Mouse (Mus musculus): Measurements from ENCODE around the gene Klf5. TPM values are rescaled to one million over a fixed set of nuclear protein-coding genes. Genes with fewer than 3 reads are reported as not detected.

Gene Klf5
- polyA plus RNA-seq, 1 experiment = not detected

DNA sequence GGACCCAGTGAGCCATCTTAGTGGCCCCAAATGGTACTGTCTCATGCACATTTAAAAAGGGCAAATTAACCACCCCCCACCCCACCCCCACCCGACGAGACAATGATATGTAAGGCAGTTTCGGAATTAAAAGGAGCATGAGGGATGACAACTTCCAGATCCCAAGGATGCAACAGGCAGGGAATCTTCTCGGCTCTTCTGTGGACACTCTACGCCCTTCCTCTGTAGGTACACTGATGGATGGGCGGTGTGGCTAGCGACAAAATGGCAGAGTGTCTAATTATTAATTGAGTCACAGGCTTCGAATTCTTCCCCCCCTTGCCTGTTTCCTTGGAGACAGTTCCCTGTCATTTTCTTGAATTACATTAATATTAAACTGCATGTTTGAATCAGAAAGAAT, 40.5 kb downstream of the Klf5 start:
- Histone ChIP-seq H3K27ac (replicated peaks; ENCODE audit: low read depth, low read length) (no peak overlapping the region), H3K4me3 (ENCODE audit: insufficient read depth, low read depth, low read length) (no peak overlapping the region), H3K4me1 (ENCODE audit: control insufficient read depth, insufficient read depth, insufficient read length, low read length) (no peaks in the 10 kb centered on the region)

DNA sequence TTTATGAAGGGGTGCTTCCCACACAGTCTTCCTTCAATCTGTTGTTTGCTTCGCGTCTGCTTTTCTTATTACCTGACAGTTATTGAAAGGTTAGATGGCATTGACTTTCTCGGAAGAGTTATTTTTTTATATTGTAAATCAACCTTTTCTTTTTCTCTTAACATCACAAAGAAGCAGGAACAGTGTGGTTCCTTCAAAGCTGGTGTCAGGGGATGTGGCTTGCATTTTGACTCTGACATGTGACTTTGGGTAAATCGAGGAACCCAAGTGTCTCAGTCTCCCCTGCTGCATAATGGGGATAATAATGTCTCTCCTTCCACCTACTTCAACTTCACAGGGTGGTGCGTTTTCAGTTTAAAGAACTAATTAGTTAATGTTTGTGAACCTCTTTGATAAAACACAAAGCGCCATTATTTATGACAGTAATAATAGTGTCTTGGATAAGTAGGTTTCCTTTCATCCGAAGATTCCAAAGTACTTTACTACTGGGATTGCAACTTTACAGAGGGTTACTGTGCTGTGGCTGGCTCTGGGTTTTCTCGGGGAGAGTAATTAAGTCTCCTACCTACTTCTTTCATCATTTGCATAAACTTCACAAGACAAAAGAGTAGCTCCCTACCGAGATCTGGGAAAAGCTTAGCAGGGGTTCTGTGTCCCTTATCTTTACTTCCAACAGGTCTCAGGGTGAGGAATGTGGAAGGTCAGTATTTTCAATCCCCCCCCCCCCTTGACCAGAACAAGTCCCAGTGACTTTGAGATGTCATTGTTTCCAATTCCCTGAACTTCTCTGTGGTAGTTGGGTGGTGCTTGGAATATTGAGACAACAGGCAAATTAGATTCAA, 41.4 kb downstream of the Klf5 start:
- no peak overlapping the region for H3K27ac ChIP-seq (replicated peaks; ENCODE audit: low read depth, low read length)
- no peaks in the 10 kb centered on the region for H3K4me1 ChIP-seq (ENCODE audit: control insufficient read depth, insufficient read depth, insufficient read length, low read length)
- H3K4me3 ChIP-seq (ENCODE audit: insufficient read depth, low read depth, low read length) = no peak overlapping the region

DNA sequence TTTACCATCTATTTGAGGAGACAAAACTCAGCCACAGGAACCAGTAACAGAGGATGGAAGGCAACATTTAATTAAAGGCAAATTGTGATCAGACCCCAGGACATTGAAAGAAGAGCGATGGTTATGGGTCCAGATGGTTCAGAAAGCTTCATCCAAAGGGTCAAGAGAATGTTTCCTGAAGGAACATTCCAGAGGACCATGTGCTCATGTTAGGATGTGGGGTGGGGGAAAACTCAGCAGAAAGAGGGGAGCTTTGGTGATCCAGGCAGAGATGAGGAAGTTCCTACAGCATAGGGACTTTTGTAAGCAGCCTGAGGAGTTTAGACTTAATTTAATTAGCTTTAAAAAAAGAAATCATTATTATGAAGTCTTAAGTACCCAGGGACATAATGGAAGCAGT, 42.2 kb downstream of the Klf5 start:
- H3K27ac ChIP-seq (replicated peaks; ENCODE audit: low read depth, low read length) = no peak overlapping the region
- no peak overlapping the region for H3K4me3 ChIP-seq (ENCODE audit: insufficient read depth, low read depth, low read length)
- no peaks in the 10 kb centered on the region for H3K4me1 ChIP-seq (ENCODE audit: control insufficient read depth, insufficient read depth, insufficient read length, low read length)

DNA sequence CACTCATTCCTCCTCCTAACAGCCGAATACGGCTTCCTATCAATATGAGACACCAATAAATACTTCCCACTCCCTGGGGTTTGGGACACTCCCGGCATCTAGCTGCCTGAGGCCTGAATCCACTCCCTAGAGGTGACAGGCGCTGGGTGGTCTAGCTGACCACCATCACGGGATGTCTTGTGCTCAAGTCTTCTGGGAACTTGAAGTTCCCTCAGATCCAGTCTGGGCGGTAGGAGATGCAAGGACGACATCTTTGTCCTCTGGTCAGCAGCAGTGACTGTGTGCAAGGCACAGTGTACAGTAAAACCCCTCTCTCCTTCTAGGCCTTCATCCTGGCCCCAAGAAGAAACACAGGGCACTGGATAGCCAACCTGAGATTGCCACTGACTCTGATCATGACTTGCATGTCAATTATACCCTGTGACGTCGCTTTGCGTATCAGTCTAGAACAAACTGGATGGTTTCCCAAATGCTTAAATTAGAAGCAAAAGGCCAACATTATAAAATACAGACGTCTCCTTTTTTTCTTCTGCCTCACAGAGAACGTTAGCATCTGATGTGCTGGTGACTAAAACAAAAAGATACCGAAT, 49.8 kb downstream of the Klf5 start:
- Histone ChIP-seq H3K27ac (replicated peaks; ENCODE audit: low read depth, low read length) (no peak overlapping the region), H3K4me1 (ENCODE audit: control insufficient read depth, insufficient read depth, insufficient read length, low read length) (no peaks in the 10 kb centered on the region), H3K4me3 (ENCODE audit: insufficient read depth, low read depth, low read length) (no peak overlapping the region)

DNA sequence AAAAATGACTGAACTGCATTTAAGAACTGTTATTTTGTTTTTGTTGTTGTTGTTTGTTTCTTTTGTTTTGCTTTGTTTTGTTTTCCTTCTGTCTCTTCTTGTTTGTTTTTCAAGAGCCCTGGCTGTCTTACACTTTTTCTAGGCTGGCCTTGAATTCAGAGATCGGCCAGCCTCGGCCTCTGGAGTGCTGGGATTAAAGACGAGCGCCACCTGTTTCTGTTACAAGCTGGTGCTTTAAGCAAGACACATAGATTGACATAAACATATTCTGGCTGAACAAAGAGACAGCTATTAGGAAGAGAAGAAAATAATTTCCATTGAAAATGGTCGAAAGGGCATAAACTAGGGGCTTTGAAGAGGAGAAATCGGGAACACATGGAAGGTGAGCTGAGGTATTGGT, 51.1 kb downstream of the Klf5 start:
- Histone ChIP-seq H3K27ac (replicated peaks; ENCODE audit: low read depth, low read length) (no peak overlapping the region), H3K4me3 (ENCODE audit: insufficient read depth, low read depth, low read length) (no peak overlapping the region), H3K4me1 (ENCODE audit: control insufficient read depth, insufficient read depth, insufficient read length, low read length) (no peaks in the 10 kb centered on the region)

DNA sequence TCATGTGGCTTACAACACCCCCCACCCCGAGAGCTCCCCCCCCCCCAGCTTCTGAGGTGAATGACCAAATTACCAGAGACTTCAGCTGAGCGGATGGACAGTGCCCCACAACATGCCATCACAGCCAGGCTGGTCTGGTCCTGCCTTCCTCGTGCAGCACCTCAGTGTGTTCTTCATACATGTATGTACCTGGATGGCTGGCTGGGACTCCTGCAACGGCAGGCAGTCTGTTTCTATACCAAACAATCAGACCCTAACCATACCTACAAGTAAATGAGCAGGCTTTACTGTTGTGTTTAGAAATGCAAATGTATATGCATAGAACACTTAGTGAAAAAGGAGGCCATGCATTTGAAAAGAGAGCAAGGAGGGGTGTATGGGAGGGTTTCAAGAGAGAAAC, 54.5 kb downstream of the Klf5 start:
- Histone ChIP-seq H3K4me1 (ENCODE audit: control insufficient read depth, insufficient read depth, insufficient read length, low read length) (no peaks in the 10 kb centered on the region), H3K27ac (replicated peaks; ENCODE audit: low read depth, low read length) (no peak overlapping the region), H3K4me3 (ENCODE audit: insufficient read depth, low read depth, low read length) (no peak overlapping the region)

DNA sequence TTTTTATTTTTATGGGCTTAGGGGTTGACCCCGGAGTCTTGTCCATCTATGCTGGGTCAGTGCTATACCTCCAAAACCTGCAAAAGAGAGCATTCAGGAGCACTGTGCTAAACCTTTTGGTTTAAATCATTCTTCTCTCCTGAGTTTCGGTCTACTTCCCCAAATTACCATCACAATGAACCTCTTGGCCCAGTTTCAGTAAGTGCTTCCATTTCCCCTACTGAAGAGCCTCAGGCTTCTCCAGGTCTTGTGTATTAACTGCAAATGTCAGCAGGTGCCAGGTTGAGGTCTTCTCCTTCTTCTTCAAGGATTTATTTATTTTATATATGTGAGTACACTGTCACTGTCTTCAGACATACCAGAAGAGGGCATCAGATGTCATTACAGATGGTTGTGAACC, 55.6 kb downstream of the Klf5 start:
- Histone ChIP-seq H3K4me3 (ENCODE audit: insufficient read depth, low read depth, low read length) (no peak overlapping the region), H3K4me1 (ENCODE audit: control insufficient read depth, insufficient read depth, insufficient read length, low read length) (no peaks in the 10 kb centered on the region), H3K27ac (replicated peaks; ENCODE audit: low read depth, low read length) (no peak overlapping the region)

DNA sequence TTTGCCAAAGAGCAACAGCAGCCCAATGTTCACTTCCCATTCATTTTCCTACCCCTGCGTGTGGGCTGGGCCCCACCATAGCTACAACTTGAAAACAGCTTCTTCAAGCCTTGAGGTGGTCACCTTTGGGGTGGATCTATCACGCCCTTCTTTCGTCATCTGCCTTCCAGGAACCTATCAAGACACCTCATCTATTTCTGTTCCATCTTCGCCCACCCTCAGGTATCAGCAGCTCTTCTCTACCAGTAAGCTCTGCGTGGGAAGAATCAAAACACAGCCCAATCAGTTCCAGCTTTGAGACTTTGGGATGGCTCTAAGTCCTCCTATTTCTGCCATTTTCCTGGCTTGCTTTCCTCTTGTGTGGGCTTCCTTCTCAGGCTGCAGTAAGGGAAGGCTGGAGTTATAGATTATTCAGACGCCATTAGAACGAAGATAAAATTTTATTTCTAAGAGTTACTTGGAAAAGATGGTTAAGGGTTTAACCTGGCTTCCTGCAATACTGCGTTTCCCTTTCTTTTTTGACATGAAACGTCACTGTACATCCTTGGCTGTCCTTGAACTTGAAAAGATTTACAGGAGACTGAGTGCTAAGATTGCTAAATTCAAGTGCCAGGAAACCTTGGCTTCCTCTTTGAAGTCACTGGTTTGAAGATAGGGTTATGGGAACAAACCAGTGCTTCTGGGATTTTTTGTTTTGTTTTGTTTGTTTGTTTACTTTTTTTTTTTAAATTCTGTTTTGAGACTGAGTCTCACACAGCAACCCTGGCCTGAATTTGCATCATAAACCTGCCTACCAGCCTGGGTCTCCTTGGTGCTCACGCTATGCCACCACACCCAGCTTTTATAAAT, 56.5 kb downstream of the Klf5 start:
- H3K4me3 ChIP-seq (ENCODE audit: insufficient read depth, low read depth, low read length) = no peak overlapping the region
- no peaks in the 10 kb centered on the region for H3K4me1 ChIP-seq (ENCODE audit: control insufficient read depth, insufficient read depth, insufficient read length, low read length)
- no peak overlapping the region for H3K27ac ChIP-seq (replicated peaks; ENCODE audit: low read depth, low read length)

DNA sequence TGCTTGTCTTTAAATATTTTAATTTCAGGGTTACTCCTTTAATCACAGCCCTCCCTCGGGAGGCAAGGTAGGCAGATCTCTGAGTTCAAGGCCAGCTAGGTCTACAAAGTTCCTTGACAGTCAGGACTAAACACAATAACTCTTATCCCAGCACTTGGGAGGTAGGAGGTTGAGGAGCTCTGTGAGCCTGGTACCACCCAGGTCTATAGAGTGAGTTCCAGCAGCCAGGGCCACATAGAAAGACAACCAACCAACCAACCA, 57.0 kb downstream of the Klf5 start:
- H3K4me1 ChIP-seq (ENCODE audit: control insufficient read depth, insufficient read depth, insufficient read length, low read length) = no peaks in the 10 kb centered on the region
- H3K27ac ChIP-seq (replicated peaks; ENCODE audit: low read depth, low read length) = no peak overlapping the region
- H3K4me3 ChIP-seq (ENCODE audit: insufficient read depth, low read depth, low read length) = no peak overlapping the region

DNA sequence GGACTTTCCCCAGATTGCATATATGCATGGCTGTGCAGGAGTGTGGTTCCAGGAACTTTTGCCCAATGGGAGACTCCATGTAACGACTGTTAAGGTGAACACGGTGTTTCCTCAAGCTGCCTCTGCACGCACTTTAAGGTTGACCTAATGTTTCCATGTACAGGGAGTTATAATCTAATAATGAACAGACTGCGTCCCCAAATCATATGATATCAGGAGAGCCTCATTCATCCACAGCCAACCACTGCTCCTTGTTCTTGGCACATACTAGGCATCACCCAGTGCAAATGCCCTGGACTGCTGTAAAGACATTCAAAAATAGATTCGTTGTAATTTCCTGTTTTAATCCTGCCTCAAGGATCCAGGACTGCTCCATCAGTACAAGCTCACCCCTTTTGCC, 64.5 kb downstream of the Klf5 start:
- Histone ChIP-seq H3K4me1 (ENCODE audit: control insufficient read depth, insufficient read depth, insufficient read length, low read length) (no peaks in the 10 kb centered on the region), H3K27ac (replicated peaks; ENCODE audit: low read depth, low read length) (no peak overlapping the region), H3K4me3 (ENCODE audit: insufficient read depth, low read depth, low read length) (no peak overlapping the region)

DNA sequence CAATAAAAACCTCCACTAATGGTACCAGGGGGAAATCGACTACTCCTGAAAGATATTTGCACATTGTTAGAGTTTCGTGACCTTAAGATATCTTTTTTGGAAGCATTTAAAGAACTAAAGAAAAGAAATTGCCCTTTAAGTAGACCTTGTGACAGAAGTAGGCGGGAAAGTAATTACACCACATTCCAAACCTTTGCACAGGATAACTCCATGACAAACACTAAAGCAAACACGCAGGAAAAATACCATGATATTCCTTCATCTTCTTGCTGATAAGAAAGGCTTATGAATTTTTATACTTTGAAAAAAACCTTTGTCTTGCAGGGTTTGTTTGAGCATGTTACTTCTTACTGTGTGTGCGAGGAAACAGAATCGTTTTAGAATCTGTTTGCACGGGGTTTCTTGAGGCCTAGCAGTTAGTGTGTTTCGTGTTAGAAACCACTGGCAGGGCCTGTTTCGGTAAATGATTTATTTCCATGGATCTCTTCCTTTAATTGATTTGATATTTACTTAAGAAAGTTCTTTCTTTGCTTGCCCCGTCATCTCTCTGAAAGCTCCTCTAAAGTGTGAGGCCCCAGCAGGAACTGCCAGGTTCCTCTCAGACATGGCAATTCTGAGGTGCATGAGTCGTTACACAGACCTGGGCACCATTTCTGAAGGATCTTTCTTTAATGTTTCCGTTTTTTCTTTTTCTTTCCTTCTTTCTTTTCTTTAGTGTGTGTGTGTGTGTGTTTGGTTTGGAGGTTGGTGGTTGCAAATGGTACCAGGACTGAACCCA, 65.7 kb downstream of the Klf5 start:
- Histone ChIP-seq H3K4me1 (ENCODE audit: control insufficient read depth, insufficient read depth, insufficient read length, low read length) (no peaks in the 10 kb centered on the region), H3K27ac (replicated peaks; ENCODE audit: low read depth, low read length) (no peak overlapping the region), H3K4me3 (ENCODE audit: insufficient read depth, low read depth, low read length) (no peak overlapping the region)

Other genes with a start within 250 kb of the Klf5 start
- 5.1 and 5.6 TPM in 2 replicates for gene Pibf1, start 199.3 kb upstream of the Klf5 start, polyA plus RNA-seq (2012; ENCODE audit: insufficient read depth, insufficient read length, missing spikeins)
- gene Dis3, start 198.9 kb upstream of the Klf5 start, polyA plus RNA-seq (2012; ENCODE audit: insufficient read depth, insufficient read length, missing spikeins) = 9.9 and 15.0 TPM in 2 replicates

Measured in brown adipose tissue, adult 24 weeks (tissue).